Mouse (Mus musculus): ENCODE measurements around the gene Aox3. TPM values are rescaled to one million over a fixed set of nuclear protein-coding genes. Genes with fewer than 3 reads are reported as not detected.
A peak's percentile ranks its signal among the peaks of the same experiment; 100 is the strongest.

Aox3 gene
- 0.12 and 0.24 TPM in 2 replicates for polyA plus RNA-seq (2016; fragmentation: Nextera tagmentation; extraction: Ambion mirVana)

GRCm38 (mm10) chr1:58112880-58113279 is at the start of gene Aox3:
Gene Aox3, plus strand, starts transcription at chr1:58113130.
- Histone ChIP-seq H3K27me3 (ENCODE audit: low read depth, poor library complexity, severe bottlenecking) (no peaks in the 10 kb centered on the region), H3K9me3 (replicated peaks) (no peaks in the 10 kb centered on the region), H3K36me3 (no peaks in the 10 kb centered on the region), H3K4me3 (no peak within 1 kb of the TSS), H3K27ac (replicated peaks) (no peak within 1 kb of the TSS), H3K4me1 (no peaks in the 10 kb centered on the region)
- WGBS: 13% methylated on average over 11 of the region's 11 CpGs
- peak; percentile 70 for DNase-seq (ENCODE audit: low spot score)

GRCm38 (mm10) chr1:58065151-58065550 is 47.8 kb upstream of the Aox3 start:
- no peaks in the 10 kb centered on the region for H3K4me1 ChIP-seq
- WGBS: 93% methylated on average over 5 of the region's 5 CpGs
- no peaks in the 10 kb centered on the region for H3K27me3 ChIP-seq (ENCODE audit: low read depth, poor library complexity, severe bottlenecking)
- H3K9me3 ChIP-seq (replicated peaks): no peaks in the 10 kb centered on the region
- H3K36me3 ChIP-seq: no peaks in the 10 kb centered on the region
- DNase-seq (ENCODE audit: low spot score): no peak
- no peak overlapping the region for H3K4me3 ChIP-seq
- no peak overlapping the region for H3K27ac ChIP-seq (replicated peaks)

DNA sequence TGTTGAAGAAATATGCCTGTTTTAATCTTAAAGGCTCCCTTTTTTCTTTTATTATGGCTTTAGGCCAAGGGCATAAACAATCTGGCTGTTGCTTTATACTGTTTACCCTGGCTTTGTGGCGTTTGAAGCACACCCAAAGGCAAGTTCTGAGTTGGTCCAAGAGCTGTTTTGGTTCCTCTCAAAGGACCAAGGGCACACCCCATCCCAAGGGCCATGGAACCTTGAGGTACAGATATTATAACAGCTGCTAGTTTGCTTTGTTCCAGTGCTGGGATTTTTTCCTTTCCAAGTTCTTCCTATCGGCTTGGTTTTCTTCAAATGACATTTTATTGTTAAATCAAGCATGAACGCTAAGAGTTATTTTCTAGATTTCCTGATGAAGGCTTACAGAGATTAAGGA is 47.3 kb upstream of the Aox3 start:
- H3K27me3 ChIP-seq (ENCODE audit: low read depth, poor library complexity, severe bottlenecking): no peaks in the 10 kb centered on the region
- 88% methylated on average over 3 of the region's 3 CpGs for WGBS
- H3K9me3 ChIP-seq (replicated peaks): no peaks in the 10 kb centered on the region
- DNase-seq (ENCODE audit: low spot score): no peak
- H3K4me1 ChIP-seq: no peaks in the 10 kb centered on the region
- no peak overlapping the region for H3K27ac ChIP-seq (replicated peaks)
- H3K36me3 ChIP-seq: no peaks in the 10 kb centered on the region
- H3K4me3 ChIP-seq: no peak overlapping the region

DNA sequence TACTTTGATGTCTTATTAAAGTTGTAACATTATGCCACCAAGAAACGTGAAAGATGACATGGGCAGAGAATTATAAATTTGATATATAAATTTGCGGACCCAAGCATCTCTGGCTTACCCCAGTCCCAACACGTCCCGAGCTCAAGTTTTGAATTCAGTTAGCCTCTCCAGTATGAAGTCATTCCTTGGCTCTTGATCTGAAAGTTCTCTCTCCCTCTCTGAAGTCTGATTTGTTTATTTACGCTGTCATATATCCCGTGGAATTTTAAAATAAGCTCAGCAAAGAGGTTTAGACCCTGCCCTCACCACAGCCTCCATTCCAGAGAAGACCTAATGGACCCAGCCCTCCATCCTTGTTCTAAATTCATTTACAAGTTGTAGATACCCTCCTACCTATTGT is 43.7 kb upstream of the Aox3 start:
- Histone ChIP-seq H3K4me1 (peaks cover 11% of the 10 kb centered on the region), H3K27ac (replicated peaks) (no peak overlapping the region), H3K27me3 (ENCODE audit: low read depth, poor library complexity, severe bottlenecking) (no peaks in the 10 kb centered on the region), H3K4me3 (no peak overlapping the region), H3K9me3 (replicated peaks) (no peaks in the 10 kb centered on the region), H3K36me3 (no peaks in the 10 kb centered on the region)
- 90% methylated on average over 6 of the region's 6 CpGs for WGBS
- no peak for DNase-seq (ENCODE audit: low spot score)

DNA sequence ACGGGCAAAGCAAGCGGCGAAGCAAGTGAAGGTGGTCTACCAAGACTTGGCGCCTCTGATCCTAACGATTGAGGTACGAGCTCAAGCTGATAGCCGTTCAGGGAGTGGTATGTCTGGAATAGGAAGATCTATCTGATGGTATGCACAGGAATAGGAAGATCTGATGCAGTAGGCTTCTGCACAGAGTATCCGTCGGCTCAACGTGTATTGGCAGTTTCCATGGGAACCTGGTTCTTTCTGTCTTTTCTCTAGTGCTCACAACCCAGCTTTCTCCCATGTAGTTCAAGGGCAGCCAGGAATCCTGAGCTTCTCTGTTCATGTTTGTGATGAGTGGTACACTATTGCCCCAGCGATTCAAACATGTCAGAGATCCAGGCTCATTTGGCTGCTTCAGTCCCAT is 42.8 kb upstream of the Aox3 start:
- no peak for DNase-seq (ENCODE audit: low spot score)

GRCm38 (mm10) chr1:58071006-58071405 is 41.9 kb upstream of the Aox3 start:
- Histone ChIP-seq H3K27me3 (ENCODE audit: low read depth, poor library complexity, severe bottlenecking) (no peaks in the 10 kb centered on the region), H3K27ac (replicated peaks) (no peak overlapping the region), H3K36me3 (no peaks in the 10 kb centered on the region), H3K9me3 (replicated peaks) (no peaks in the 10 kb centered on the region), H3K4me3 (no peak overlapping the region), H3K4me1 (peaks cover 11% of the 10 kb centered on the region)
- 90% methylated on average over 9 of the region's 9 CpGs for WGBS
- DNase-seq (ENCODE audit: low spot score): no peak

More for the DNA sequence above, 42.8 kb upstream of the Aox3 start:
- no peak overlapping the region for H3K4me3 ChIP-seq
- no peaks in the 10 kb centered on the region for H3K9me3 ChIP-seq (replicated peaks)
- H3K36me3 ChIP-seq: no peaks in the 10 kb centered on the region
- H3K27me3 ChIP-seq (ENCODE audit: low read depth, poor library complexity, severe bottlenecking): no peaks in the 10 kb centered on the region
- peaks cover 11% of the 10 kb centered on the region for H3K4me1 ChIP-seq
- WGBS: 94% methylated on average over 11 of the region's 11 CpGs
- H3K27ac ChIP-seq (replicated peaks): no peak overlapping the region

- Histone ChIP-seq H3K36me3 (no peaks in the 10 kb centered on the region), H3K27me3 (ENCODE audit: low read depth, poor library complexity, severe bottlenecking) (no peaks in the 10 kb centered on the region), H3K4me1 (peaks cover 11% of the 10 kb centered on the region), H3K9me3 (replicated peaks) (no peaks in the 10 kb centered on the region), H3K4me3 (no peak overlapping the region), H3K27ac (replicated peaks) (no peak overlapping the region)
- DNase-seq (ENCODE audit: low spot score): no peak
- 94% methylated on average over 1 of the region's 1 CpGs for WGBS
These were observed 41.4 kb upstream of the Aox3 start for GRCm38 (mm10) chr1:58071509-58071908.

- Histone ChIP-seq H3K27ac (replicated peaks) (no peak overlapping the region), H3K36me3 (no peaks in the 10 kb centered on the region), H3K27me3 (ENCODE audit: low read depth, poor library complexity, severe bottlenecking) (no peaks in the 10 kb centered on the region), H3K4me1 (peaks cover 11% of the 10 kb centered on the region), H3K9me3 (replicated peaks) (no peaks in the 10 kb centered on the region), H3K4me3 (no peak overlapping the region)
- WGBS: 90% methylated on average over 2 of the region's 2 CpGs
- DNase-seq (ENCODE audit: low spot score): no peak
These were observed 40.5 kb upstream of the Aox3 start for GRCm38 (mm10) chr1:58072416-58072815.

GRCm38 (mm10) chr1:58072991-58073730 is 39.8 kb upstream of the Aox3 start:
- WGBS: 82% methylated on average over 12 of the region's 12 CpGs
- Histone ChIP-seq H3K27ac (replicated peaks) (no peak overlapping the region), H3K4me3 (no peak overlapping the region), H3K9me3 (replicated peaks) (no peaks in the 10 kb centered on the region), H3K36me3 (no peaks in the 10 kb centered on the region), H3K4me1 (peaks cover 11% of the 10 kb centered on the region), H3K27me3 (ENCODE audit: low read depth, poor library complexity, severe bottlenecking) (no peaks in the 10 kb centered on the region)
- DNase-seq (ENCODE audit: low spot score): no peak

GRCm38 (mm10) chr1:58074266-58074665 is 38.7 kb upstream of the Aox3 start:
- Histone ChIP-seq H3K9me3 (replicated peaks) (no peaks in the 10 kb centered on the region), H3K27ac (replicated peaks) (no peak overlapping the region), H3K4me3 (no peak overlapping the region), H3K36me3 (no peaks in the 10 kb centered on the region), H3K27me3 (ENCODE audit: low read depth, poor library complexity, severe bottlenecking) (no peaks in the 10 kb centered on the region), H3K4me1 (peaks cover 11% of the 10 kb centered on the region)
- no peak for DNase-seq (ENCODE audit: low spot score)
- 95% methylated on average over 2 of the region's 2 CpGs for WGBS

DNA sequence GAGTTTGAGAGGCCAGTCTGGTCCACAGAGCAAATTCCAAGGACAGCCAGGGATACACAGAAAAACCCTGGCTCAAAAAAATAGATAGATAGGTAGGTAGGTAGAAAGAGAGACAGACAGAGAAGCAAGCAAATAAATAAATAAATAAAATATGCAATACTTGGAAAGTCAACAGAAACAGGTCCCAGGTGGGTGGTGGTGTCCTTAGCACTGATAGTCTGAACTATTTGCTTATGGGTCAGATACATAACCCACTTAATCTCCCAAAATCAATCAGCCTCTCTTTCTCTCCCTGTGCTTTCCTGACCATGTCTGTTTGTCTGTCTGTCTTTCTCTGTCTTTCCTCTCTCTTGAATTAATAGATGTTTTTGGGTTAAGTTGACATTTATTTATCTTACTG is 35.0 kb upstream of the Aox3 start:
- no peak overlapping the region for H3K4me3 ChIP-seq
- no peaks in the 10 kb centered on the region for H3K9me3 ChIP-seq (replicated peaks)
- no peaks in the 10 kb centered on the region for H3K27me3 ChIP-seq (ENCODE audit: low read depth, poor library complexity, severe bottlenecking)
- no peaks in the 10 kb centered on the region for H3K36me3 ChIP-seq
- H3K27ac ChIP-seq (replicated peaks): no peak overlapping the region
- DNase-seq (ENCODE audit: low spot score): no peak
- H3K4me1 ChIP-seq: peaks cover 5% of the 10 kb centered on the region

GRCm38 (mm10) chr1:58078390-58078789 is 34.5 kb upstream of the Aox3 start:
- Histone ChIP-seq H3K4me1 (peaks cover under 1% of the 10 kb centered on the region; the same call in 1 of the 2 replicates), H3K9me3 (replicated peaks) (no peaks in the 10 kb centered on the region), H3K4me3 (no peak overlapping the region), H3K27ac (replicated peaks) (no peak overlapping the region), H3K27me3 (ENCODE audit: low read depth, poor library complexity, severe bottlenecking) (no peaks in the 10 kb centered on the region), H3K36me3 (no peaks in the 10 kb centered on the region)
- 94% methylated on average over 7 of the region's 7 CpGs for WGBS
- no peak for DNase-seq (ENCODE audit: low spot score)

- Histone ChIP-seq H3K9me3 (replicated peaks) (no peaks in the 10 kb centered on the region), H3K4me1 (no peaks in the 10 kb centered on the region), H3K36me3 (no peaks in the 10 kb centered on the region), H3K27ac (replicated peaks) (no peak overlapping the region), H3K4me3 (no peak overlapping the region), H3K27me3 (ENCODE audit: low read depth, poor library complexity, severe bottlenecking) (no peaks in the 10 kb centered on the region)
- WGBS: 94% methylated on average over 5 of the region's 5 CpGs
- no peak for DNase-seq (ENCODE audit: low spot score)
These were observed 33.2 kb upstream of the Aox3 start for GRCm38 (mm10) chr1:58079689-58080088.

Data from midbrain, embryonic 10.5 days (tissue).